Mouse (Mus musculus): ENCODE data around the gene Isyna1. TPM values are rescaled to one million over a fixed set of nuclear protein-coding genes. Genes with fewer than 3 reads are reported as not detected.

Gene Isyna1
- total and polyA plus RNA-seq, 3 experiments = 26.7 to 41.6 (median 28.3) TPM

DNA sequence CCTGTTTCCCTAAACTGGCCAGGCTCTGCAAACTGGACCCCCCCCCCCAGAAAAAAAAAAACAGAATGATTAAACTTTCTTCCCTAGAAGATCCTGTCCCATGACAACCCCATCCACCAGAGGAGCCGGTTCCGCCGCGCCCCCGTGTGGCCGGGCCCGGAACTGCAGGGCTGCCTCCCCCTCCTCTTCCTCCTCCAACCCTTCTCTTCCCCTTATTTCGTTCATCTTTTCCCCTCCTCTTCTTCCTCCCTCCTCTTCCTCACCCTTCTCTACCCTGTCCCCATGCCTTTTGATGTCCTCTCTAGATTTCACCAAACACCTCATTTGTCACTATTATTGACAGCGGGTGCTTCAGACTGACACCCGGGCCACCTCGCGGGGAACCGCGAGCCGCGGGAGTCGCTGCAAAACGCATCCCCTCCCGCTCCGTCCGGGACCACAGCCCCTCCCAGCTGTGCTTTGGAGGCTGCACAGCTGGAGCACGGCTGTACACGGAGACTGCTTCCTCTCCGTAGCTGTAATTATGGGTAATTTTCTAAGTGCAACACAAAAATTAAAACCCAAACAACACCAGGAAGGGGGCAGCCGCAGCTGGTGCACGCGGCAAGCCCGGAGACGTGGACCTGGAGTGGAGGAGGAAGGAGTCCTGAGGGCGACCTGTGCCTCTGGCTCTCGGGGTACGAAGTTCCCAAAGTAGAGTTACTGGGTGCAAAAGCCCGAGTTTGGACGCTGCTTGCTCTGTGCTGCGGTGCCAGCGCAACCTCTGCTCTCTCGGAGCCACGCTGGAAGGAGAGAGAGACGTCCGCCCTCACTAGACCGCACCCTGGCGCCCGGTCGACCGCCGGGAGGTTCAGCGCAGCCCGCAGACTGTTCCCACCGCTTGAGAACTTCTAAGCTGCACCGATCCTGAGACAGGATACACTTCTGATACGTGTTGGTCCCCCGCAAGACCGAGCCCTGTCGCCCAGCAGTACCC, 16.9 kb downstream of the Isyna1 start:
- no peaks in the 10 kb centered on the region for H3K27me3 ChIP-seq (ENCODE audit: control insufficient read depth, insufficient read depth, low read length)
- intact Hi-C loops (cut with DNase I) = loop anchor here (2.0 to 5.0 kb wide), 3 partner anchors 16 to 91 kb away; partner anchors contain the start of genes Iqcn and Isyna1
- under 1% methylated on average over 54 of the region's 54 CpGs for WGBS

DNA sequence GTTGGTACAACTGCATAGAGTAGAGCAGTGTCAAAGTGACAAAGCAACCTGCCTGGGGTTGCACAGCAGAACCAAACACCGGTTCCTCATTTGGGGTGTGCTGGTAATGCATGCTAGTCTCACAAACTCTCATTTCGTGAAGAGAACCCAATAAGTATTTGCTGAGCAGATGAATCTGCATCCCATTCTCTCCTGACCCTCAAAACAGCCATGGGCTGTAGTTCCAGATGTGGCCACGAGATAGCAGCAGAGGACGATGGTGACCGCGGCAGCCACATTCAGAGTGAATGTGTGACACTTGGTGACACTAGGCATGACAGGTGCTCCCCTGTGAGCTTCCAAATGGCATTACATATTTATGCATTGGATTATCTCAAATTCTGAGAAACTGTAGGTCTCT, 17.7 kb downstream of the Isyna1 start:
- Histone ChIP-seq H3K27ac (peak overlapping the region; percentile 93), H3K9ac (ENCODE audit: low read depth, low read length) (peak overlapping the region; percentile 74), H3K4me3 (peak overlapping the region; percentile 65), H3K36me3 (ENCODE audit: control insufficient read depth, insufficient read depth, low read length) (no peaks in the 10 kb centered on the region), H3K27me3 (ENCODE audit: control insufficient read depth, insufficient read depth, low read length) (no peaks in the 10 kb centered on the region), H3K79me2 (replicated peaks; ENCODE audit: control insufficient read depth, insufficient read depth, low read length) (no peaks in the 10 kb centered on the region), H3K4me1 (ENCODE audit: control insufficient read depth, insufficient read depth, low read length) (peaks cover 8% of the 10 kb centered on the region)
- TF ChIP-seq EP300 (IDR thresholded peaks at IDR 0.05; ENCODE audit: insufficient read depth, low read depth, low read length) (peak; percentile 80; the same call in 1 of the 2 replicates), CTCF (IDR thresholded peaks at IDR 0.05) (no peak; the same call in 1 of the 2 replicates), POLR2A (IDR thresholded peaks at IDR 0.05; ENCODE audit: insufficient read depth, low read depth, low read length) (no peak)
- DNase-seq = peak; percentile 89 to 95
- intact Hi-C loops (cut with DNase I) = loop anchor here (1.0 to 5.0 kb wide), 5 partner anchors 17 to 90 kb away; partner anchors contain the start of genes Iqcn and Isyna1
- under 1% methylated on average over 6 of the region's 6 CpGs for WGBS

More for the DNA sequence above, 16.9 kb downstream of the Isyna1 start:
- no peaks in the 10 kb centered on the region for H3K79me2 ChIP-seq (replicated peaks; ENCODE audit: control insufficient read depth, insufficient read depth, low read length)
- H3K27ac ChIP-seq = peak overlapping the region; percentile 93
- H3K4me3 ChIP-seq = peak overlapping the region; percentile 65
- no peaks in the 10 kb centered on the region for H3K36me3 ChIP-seq (ENCODE audit: control insufficient read depth, insufficient read depth, low read length)
- TF ChIP-seq EP300 (IDR thresholded peaks at IDR 0.05; ENCODE audit: insufficient read depth, low read depth, low read length) = 0 out of 2 replicates have a peak, but pooled peaks have one; percentile 26
- TF ChIP-seq POLR2A (IDR thresholded peaks at IDR 0.05; ENCODE audit: insufficient read depth, low read depth, low read length) = no peak; the same call in 1 of the 2 replicates
- peak; percentile 86 for TF ChIP-seq CTCF (IDR thresholded peaks at IDR 0.05)
- H3K9ac ChIP-seq (ENCODE audit: low read depth, low read length) = peak overlapping the region; percentile 74
- peaks cover 8% of the 10 kb centered on the region for H3K4me1 ChIP-seq (ENCODE audit: control insufficient read depth, insufficient read depth, low read length)
- peak; percentile 88 to 95 for DNase-seq

DNA sequence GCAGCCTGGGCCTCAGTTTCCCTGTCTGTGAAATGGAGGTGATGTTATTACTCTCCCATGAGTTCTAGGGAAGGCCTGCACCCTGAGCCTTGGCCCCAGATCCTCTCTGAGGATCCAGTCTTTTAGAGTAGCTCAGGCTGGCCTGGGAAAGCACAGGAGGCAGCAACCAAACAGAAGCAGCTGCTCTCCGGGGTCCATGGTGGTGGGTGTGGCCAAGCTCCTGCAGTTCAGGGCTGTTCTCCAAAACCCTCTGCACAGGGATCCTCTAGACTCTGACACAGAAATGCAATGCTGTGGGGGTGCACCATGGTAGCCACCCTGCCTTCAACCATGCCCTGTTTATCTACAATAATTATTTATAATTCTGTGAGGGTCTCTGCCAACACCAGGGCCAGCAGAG, 19.6 kb downstream of the Isyna1 start:
- H3K27ac ChIP-seq = no peak overlapping the region
- no peak overlapping the region for H3K4me3 ChIP-seq
- intact Hi-C loops (cut with DNase I) = loop anchor here (2.0 to 5.0 kb wide), 2 partner anchors 15 to 89 kb away; partner anchors contain the start of gene Iqcn
- DNase-seq = peak in 1 of 2 experiments; percentile 20
- WGBS = 16% methylated on average over 1 of the region's 1 CpGs
- no peaks in the 10 kb centered on the region for H3K27me3 ChIP-seq (ENCODE audit: control insufficient read depth, insufficient read depth, low read length)
- no peak overlapping the region for H3K9ac ChIP-seq (ENCODE audit: low read depth, low read length)
- TF ChIP-seq POLR2A (IDR thresholded peaks at IDR 0.05; ENCODE audit: insufficient read depth, low read depth, low read length) = no peak
- no peak for TF ChIP-seq CTCF (IDR thresholded peaks at IDR 0.05)
- TF ChIP-seq EP300 (IDR thresholded peaks at IDR 0.05; ENCODE audit: insufficient read depth, low read depth, low read length) = no peak
- H3K79me2 ChIP-seq (replicated peaks; ENCODE audit: control insufficient read depth, insufficient read depth, low read length) = no peaks in the 10 kb centered on the region
- H3K36me3 ChIP-seq (ENCODE audit: control insufficient read depth, insufficient read depth, low read length) = no peaks in the 10 kb centered on the region
- H3K4me1 ChIP-seq (ENCODE audit: control insufficient read depth, insufficient read depth, low read length) = peaks cover 7% of the 10 kb centered on the region

DNA sequence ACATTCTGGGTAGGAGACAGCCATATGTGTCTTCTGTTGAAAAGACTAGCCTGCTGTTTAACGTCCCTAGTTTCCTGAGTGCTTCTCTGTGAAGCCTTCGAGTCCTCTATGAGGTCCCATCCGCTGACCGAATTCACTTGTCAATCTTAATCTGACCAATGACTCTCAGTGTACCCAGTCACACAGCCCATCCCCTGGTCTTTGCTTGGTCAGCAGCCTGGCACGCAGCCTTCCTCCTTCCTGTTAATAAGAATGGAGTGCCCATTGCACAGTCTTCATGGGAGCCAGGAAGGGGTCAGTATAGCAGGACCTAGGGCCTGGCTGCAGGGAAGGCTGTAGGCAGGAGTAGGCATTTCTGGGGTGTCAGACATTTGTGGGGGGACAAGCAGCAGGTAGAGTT, 20.3 kb downstream of the Isyna1 start:
- Histone ChIP-seq H3K79me2 (replicated peaks; ENCODE audit: control insufficient read depth, insufficient read depth, low read length) (no peaks in the 10 kb centered on the region), H3K9ac (ENCODE audit: low read depth, low read length) (no peak overlapping the region), H3K27me3 (ENCODE audit: control insufficient read depth, insufficient read depth, low read length) (no peaks in the 10 kb centered on the region), H3K27ac (no peak overlapping the region), H3K4me3 (no peak overlapping the region), H3K36me3 (ENCODE audit: control insufficient read depth, insufficient read depth, low read length) (no peaks in the 10 kb centered on the region), H3K4me1 (ENCODE audit: control insufficient read depth, insufficient read depth, low read length) (peaks cover 2% of the 10 kb centered on the region)
- 74% methylated on average over 5 of the region's 5 CpGs for WGBS
- peak in 1 of 2 experiments; percentile 53 for DNase-seq
- intact Hi-C loops (cut with DNase I) = loop anchor here (5.0 kb wide), 1 partner anchor 88 kb away; the partner anchor contains the start of gene Iqcn
- no peak for TF ChIP-seq CTCF (IDR thresholded peaks at IDR 0.05)
- TF ChIP-seq POLR2A (IDR thresholded peaks at IDR 0.05; ENCODE audit: insufficient read depth, low read depth, low read length) = no peak
- no peak for TF ChIP-seq EP300 (IDR thresholded peaks at IDR 0.05; ENCODE audit: insufficient read depth, low read depth, low read length)

DNA sequence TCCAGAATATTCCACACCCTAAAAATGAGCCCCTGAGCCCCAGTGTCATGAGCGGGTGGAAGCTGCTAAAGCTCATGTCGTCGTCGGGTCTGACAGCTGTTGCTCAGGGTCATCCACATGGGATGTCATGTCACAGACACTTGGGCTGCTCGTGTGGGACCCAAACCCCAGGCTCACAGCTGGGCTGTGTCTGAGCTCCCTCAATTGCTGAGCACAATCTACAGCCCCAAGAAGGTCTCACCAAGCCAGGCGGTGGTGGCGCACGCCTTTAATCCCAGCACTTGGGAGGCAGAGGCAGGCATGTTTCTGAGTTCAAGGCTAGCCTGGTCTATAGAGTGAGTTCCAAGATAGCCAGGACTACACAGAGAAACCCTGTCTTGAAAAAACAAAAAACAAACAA, 21.1 kb downstream of the Isyna1 start:
- peaks cover 2% of the 10 kb centered on the region for H3K4me1 ChIP-seq (ENCODE audit: control insufficient read depth, insufficient read depth, low read length)
- intact Hi-C loops (cut with DNase I) = no loop called here
- TF ChIP-seq POLR2A (IDR thresholded peaks at IDR 0.05; ENCODE audit: insufficient read depth, low read depth, low read length) = no peak
- no peak for TF ChIP-seq CTCF (IDR thresholded peaks at IDR 0.05)
- TF ChIP-seq EP300 (IDR thresholded peaks at IDR 0.05; ENCODE audit: insufficient read depth, low read depth, low read length) = no peak
- 85% methylated on average over 8 of the region's 8 CpGs for WGBS
- no peak overlapping the region for H3K27ac ChIP-seq
- H3K36me3 ChIP-seq (ENCODE audit: control insufficient read depth, insufficient read depth, low read length) = no peaks in the 10 kb centered on the region
- no peaks in the 10 kb centered on the region for H3K79me2 ChIP-seq (replicated peaks; ENCODE audit: control insufficient read depth, insufficient read depth, low read length)
- no peak overlapping the region for H3K4me3 ChIP-seq
- H3K9ac ChIP-seq (ENCODE audit: low read depth, low read length) = no peak overlapping the region
- DNase-seq = no peak
- H3K27me3 ChIP-seq (ENCODE audit: control insufficient read depth, insufficient read depth, low read length) = no peaks in the 10 kb centered on the region
